In the genomic region with DNA sequence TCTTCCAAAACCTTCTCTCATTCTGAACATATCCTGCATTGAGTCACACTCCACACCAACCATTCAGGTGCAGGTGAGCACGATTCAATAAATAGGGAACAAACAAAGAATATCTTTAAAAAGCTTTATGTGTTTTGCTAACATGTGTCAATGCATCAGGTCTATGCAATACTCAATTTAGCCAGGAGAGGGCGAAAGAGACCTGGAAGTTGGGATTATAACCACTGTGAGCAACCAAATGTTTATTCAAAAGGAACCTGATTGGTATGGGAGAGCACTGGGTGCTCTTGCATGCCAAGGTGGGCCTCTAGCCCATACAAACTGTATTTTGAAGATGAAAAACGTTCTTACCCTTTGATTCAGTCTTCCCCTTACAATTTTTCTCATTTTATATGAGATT, we compare ENCODE assay signal across 7 mouse cellular contexts. TPM values are rescaled to one million over a fixed set of nuclear protein-coding genes. Genes with fewer than 3 reads are reported as not detected.
DNase-seq lines count a peak whose midpoint lies in the region.

No protein-coding gene starts in this region.

- peak; percentile 69 for DNase-seq in ovary, postnatal 14 days (ENCODE audit: low spot score)
- no peak for DNase-seq in ovary, postnatal 36 days (ENCODE audit: low spot score)
- DNase-seq in adrenal gland, adult 8-10 months = peak; percentile 31
- DNase-seq in embryo, embryonic 9.5 days (ENCODE audit: extremely low spot score) = peak; percentile 45
- peak; percentile 52 for DNase-seq in hindlimb bud, embryonic 11.5 days (ENCODE audit: extremely low spot score, low read depth, low spot score)
- DNase-seq in left cerebral cortex, postnatal 36 days (ENCODE audit: low spot score in 2 of 2) = peak; percentile 30 to 46
- DNase-seq in right cerebral cortex, postnatal 10 days (ENCODE audit: low spot score in 2 of 2) = peak; percentile 68 to 79

- intact Hi-C loops in left cerebral cortex, postnatal 36 days (cut with DNase I) = no loop called here

RNA-seq across cellular contexts. Expression of a gene that starts 1.8 kb away (rescaled TPM):
- total RNA-seq in adrenal gland, adult 8-10 months (2022) = 1 to 10 TPM in 1 of 4 experiments, not detected in 3; 1.3 TPM
- total RNA-seq in left cerebral cortex, postnatal 36 days (2021) = not detected

RNA-seq across cellular contexts. Expression of a gene that starts 2.7 kb away (rescaled TPM):
- total RNA-seq in adrenal gland, adult 8-10 months (2022) = 100 to 1,000 TPM; 141 to 228 (median 193) TPM
- total RNA-seq in left cerebral cortex, postnatal 36 days (2021) = 100 to 1,000 TPM; 238 to 271 TPM

RNA-seq across cellular contexts. Expression of a gene that starts 32.9 kb away (rescaled TPM):
- total RNA-seq in adrenal gland, adult 8-10 months (2022) = 100 to 1,000 TPM; 177 to 219 (median 193) TPM
- 100 to 1,000 TPM; 285 to 399 TPM for total RNA-seq in left cerebral cortex, postnatal 36 days (2021)

RNA-seq across cellular contexts. Expression of a gene that starts 59.6 kb away (rescaled TPM):
- 100 to 1,000 TPM in 3 of 4 experiments, 10 to 100 TPM in 1; 100.0 to 122 (median 105) TPM for total RNA-seq in adrenal gland, adult 8-10 months (2022)
- total RNA-seq in left cerebral cortex, postnatal 36 days (2021) = 100 to 1,000 TPM; 236 to 284 TPM
